Mouse (Mus musculus) retina, embryonic 14.5 days (tissue): ENCODE results near the gene Klhl23.
"Not testable (repeated sequence)": the region's sequence is repeated elsewhere in the genome, so short reads cannot be mapped to it uniquely, and the experiment has no call there.

ENCODE experiments used
- DNase-seq: peaks from one replicate; pipeline ENCODE4 v3.0.0-alpha.2; 2015; ENCODE audit warnings: low spot score

The Klhl23 gene

DNA sequence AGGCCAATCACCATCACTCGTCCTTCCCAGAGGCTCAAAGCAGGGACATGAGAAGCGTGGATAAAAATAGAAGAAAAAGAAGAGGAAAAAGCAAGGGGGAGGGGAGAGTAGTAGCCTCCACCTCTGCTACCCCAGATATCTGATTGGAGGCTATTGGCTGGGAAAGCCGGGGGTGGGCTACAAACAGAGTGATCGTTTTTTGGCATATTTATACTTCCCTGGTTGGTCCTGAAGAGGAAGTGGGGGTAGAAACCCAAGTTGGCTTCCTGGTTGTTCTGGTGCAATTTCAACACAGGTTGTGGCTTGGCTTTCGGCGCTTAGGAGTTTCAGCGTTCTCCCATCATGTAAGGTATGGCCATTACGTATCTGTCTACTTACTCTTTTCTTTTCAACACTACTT lies at the start of gene Klhl23:
Gene Klhl23 (plus strand): TSS at position 234 of the 400 bp plus-strand sequence.
- DNase-seq = peak; percentile 28

GRCm38 (mm10) chr2:69773331-69773730 lies 48.4 kb upstream of the Klhl23 start:
- DNase-seq = no peak

DNA sequence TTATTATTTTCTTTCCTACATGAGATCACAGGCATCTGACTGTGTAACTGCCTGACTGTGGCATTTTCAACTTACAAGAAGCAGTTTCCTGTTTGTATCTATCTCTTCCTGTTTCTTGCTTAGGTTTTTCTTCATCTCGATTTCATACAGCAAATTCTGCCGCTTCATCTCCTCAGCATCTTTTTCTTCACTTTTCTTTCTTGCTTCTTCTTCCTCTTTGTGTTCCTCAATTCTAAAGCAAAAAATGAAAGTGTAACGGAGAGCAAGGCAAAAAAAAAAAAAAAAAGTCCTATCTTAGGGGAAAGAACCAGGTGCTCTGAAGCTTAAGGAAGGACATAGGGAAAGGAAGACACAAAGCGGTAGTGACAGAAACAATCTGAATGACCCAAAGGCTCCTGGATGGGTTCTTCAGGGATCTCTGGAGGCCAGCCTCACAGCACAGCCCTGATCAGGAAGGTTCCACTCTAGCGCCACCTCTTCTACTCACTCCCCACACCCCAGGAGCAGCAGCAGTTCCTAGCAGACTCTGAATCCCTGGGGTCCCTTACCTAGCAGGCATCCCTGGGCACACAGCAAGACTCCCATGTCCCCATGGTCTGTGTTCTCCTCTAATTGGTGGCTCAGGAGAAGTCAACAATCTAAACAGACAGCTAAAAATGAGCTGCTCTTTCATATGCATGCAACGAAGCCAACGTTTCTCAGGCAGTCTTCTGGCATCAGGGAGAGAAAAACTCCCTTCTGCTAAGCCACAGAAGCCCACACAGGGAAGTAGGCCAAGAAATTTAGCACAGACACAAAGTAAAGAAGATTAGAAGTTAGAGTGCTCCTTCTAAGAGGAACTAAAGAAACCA lies 43.5 kb upstream of the Klhl23 start:
- DNase-seq = no peak

- peak; percentile 49 for DNase-seq
Measured at GRCm38 (mm10) chr2:69778836-69779177, 42.9 kb upstream of the Klhl23 start.

GRCm38 (mm10) chr2:69788974-69789373 lies 32.8 kb upstream of the Klhl23 start:
- DNase-seq = peak; percentile 3

DNA sequence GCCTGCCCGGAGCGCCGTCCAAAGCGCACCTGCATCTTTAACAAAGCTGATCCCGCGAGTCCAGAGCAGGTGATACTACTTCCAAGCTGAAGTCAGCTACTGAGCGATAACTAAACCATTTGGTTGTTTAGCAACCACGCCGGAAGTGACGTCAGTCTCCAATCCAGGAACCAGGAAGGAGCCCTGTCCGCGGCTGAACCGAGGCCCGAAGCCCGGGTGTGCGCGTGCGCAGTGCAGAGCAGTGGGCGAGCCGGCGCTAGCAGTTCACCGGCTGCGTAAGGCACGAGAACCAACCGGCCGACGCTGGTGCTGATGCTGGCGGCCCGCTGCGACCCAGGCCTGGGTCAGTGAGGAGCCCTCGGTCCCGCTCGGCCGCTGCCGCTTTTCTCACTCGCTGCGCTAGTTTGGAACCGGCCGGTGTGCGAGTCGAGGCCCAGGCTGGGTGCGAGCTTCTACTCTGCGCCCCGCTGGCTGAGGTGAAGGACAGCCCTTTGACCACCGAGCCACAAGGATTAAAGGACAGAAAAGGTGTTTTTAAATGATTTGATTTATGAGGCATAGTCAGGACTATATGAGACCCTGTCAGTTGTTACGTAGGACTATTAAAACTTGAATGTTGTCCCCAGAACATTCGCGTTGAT lies 32.2 kb upstream of the Klhl23 start, which contains the start of the genes Ccdc173 and Phospho2:
Gene Ccdc173 (minus strand): TSS at position 147 of the 641 bp plus-strand sequence.
Gene Phospho2 (plus strand): TSS at position 195 of the 641 bp plus-strand sequence.
- DNase-seq = peak; percentile 100

GRCm38 (mm10) chr2:69790285-69790684 lies 31.5 kb upstream of the Klhl23 start:
- peak; percentile 89 for DNase-seq

- no peak for DNase-seq
Measured at GRCm38 (mm10) chr2:69790722-69791121, 31.0 kb upstream of the Klhl23 start.

- peak; percentile 25 for DNase-seq
Measured at GRCm38 (mm10) chr2:69802911-69803312, 18.8 kb upstream of the Klhl23 start.

DNA sequence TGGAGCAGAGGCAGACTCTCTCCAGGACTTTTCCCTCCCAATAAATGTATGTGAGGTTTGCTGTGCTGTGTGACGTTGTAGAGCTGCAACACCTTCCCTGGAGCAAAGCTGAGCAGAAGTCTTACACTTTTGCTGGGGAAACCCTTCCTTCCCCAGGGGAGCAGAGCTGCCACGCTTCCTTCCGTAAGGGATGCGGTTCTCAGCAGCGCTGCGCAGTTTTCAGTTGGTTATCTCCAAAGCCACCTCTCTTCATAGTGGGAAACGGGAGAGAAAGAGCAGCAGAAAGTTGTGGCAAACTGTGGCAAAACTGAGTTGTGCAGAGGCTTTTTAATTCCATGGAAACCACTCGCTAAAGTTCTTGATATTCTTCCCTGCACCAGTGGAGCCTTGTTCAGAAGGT lies 18.0 kb upstream of the Klhl23 start:
- no peak for DNase-seq

GRCm38 (mm10) chr2:69804663-69805062 lies 17.1 kb upstream of the Klhl23 start:
- not testable (repeated sequence) for DNase-seq

- DNase-seq = no peak
Measured at GRCm38 (mm10) chr2:69810169-69810568, 11.6 kb upstream of the Klhl23 start.

DNA sequence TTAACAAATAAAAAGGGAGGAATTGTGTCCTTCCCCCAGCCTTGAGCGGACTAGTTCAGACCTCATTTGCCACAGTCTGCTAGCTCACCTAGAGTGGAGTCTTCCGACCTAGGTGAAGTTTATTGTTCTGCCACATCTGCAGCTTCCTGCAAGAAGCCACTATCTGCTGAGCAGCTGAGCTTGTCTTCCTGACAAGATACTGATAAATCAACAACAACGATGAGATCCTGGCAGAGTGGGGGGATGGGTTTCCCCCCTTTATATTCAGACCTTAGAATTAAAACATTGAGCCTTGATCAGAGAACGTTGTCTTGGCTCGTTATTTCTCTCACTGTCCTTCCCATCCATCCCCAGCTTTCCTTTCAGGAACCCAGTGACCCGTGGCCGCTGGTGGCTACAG lies 10.4 kb upstream of the Klhl23 start:
- not testable (repeated sequence) for DNase-seq

DNA sequence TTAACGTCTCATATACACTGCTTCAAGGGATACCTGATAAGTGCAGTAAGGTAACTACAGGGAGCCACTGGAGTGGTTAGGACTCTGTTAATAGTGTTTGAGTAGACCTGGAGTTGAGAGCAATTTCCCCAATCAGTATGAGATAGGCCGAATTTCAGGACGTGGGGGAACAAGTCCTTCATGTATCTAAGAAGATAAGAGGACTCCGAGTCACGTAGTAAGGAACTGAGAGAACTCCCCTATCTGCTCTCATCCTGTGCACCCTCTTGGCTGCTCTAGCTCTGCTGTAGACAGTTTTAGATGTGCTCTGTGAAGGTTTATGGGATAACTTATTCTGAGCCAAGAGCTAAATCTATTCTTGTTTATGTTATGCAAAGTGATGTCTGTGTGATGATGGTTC lies 5.2 kb upstream of the Klhl23 start:
- DNase-seq = no peak

GRCm38 (mm10) chr2:69818350-69819085 lies 3.2 kb upstream of the Klhl23 start:
- no peak for DNase-seq

DNA sequence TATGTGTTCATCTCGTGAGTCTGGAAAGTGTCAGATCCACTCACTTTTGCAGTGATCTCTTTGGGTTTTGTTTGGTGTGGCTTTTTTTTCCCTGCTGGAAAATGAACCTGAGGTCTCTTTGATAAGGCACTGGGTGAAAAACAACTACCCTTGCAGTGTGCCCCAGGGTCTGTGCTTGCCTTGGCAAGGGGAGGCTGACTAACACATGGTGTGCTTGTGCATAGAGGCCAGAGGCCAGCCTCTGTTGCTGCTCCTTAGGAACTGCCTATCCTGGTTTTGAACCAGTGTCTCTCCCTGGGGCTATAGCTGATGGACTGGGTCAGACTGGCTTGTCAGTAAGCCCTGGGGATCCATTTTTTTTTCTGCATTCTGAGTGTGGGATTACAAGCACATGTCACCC lies 1.5 kb upstream of the Klhl23 start:
- no peak for DNase-seq

- peak; percentile 68 for DNase-seq
Measured at GRCm38 (mm10) chr2:69822361-69823128, 801 bp downstream of the Klhl23 start.

- DNase-seq = peak; percentile 75
Measured at GRCm38 (mm10) chr2:69823129-69823677, 1.5 kb downstream of the Klhl23 start.

GRCm38 (mm10) chr2:69825898-69826297 lies 4.2 kb downstream of the Klhl23 start:
- DNase-seq = no peak

DNA sequence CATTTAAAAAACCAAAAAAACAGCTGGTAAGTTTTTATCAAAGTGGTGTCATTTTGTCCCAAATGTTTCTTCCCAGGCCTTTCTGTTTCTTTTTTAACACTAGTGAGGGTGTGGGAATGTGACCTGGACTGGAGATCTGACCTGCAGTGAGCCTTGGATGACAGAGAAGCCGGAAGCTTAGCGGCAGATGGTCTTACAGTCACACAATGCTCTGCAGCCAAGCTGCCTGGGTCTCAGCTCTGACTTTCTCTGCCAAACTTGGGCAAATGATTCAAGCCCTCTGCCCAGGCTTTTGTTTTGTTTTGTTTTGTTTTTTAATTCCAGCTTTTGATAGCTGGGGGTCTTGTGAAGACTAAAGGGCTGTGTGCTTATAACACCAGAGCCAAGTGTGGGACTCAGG lies 4.6 kb downstream of the Klhl23 start:
- no peak for DNase-seq

- no peak for DNase-seq
Measured at GRCm38 (mm10) chr2:69828031-69828430, 6.3 kb downstream of the Klhl23 start.

- DNase-seq = no peak
Measured at GRCm38 (mm10) chr2:69829680-69830079, 7.9 kb downstream of the Klhl23 start.
